Mouse (Mus musculus) adrenal gland (tissue): ENCODE results near the gene Scd4.

ENCODE experiments used
- microRNA-seq, 2 experiments: library from miRNA; unstranded; fragments of <30 nt; microRNA quantifications; one replicate each; pipeline ENCODE4; 2019

Scd4 gene

Small RNA genes lying within 50 kb of the gene (microRNA-seq; reads per million reads assigned to microRNA genes)
- 3.1 to 5.2 reads per million in 2 experiments for gene Mir5114
